Mouse (Mus musculus): ENCODE results near the gene Hdgfl3. TPM values are rescaled to one million over a fixed set of nuclear protein-coding genes. Genes with fewer than 3 reads are reported as not detected.

The Hdgfl3 gene
- 10.8 and 11.0 TPM in 2 replicates for polyA plus RNA-seq (2015; fragmentation: Nextera tagmentation; extraction: Ambion mirVana)

- Histone ChIP-seq H3K4me3 (peak within 1 kb of the TSS; percentile 65), H3K27ac (peak within 1 kb of the TSS; percentile 88), H3K27me3 (peaks cover 17% of the 10 kb centered on the region), H3K4me1 (replicated peaks) (peaks cover 10% of the 10 kb centered on the region), H3K9me3 (replicated peaks) (no peaks in the 10 kb centered on the region), H3K36me3 (no peaks in the 10 kb centered on the region), H3K9ac (peak within 1 kb of the TSS; percentile 88), H3K4me2 (peak within 1 kb of the TSS; percentile 93)
- under 1% methylated on average over 63 of the region's 63 CpGs for WGBS
- peak; percentile 87 for ATAC-seq (replicated peaks; ENCODE audit: insufficient number of reproducible peaks, insufficient read depth, low FRiP score, low read depth)
These were observed at the start of gene Hdgfl3 for GRCm38 (mm10) chr7:81934267-81934745. Gene Hdgfl3, minus strand, starts transcription at chr7:81934473.

GRCm38 (mm10) chr7:81983651-81984050 lies 49.4 kb upstream of the Hdgfl3 start:
- no peak for ATAC-seq (replicated peaks; ENCODE audit: insufficient number of reproducible peaks, insufficient read depth, low FRiP score, low read depth)
- Histone ChIP-seq H3K4me1 (replicated peaks) (no peaks in the 10 kb centered on the region), H3K9me3 (replicated peaks) (no peaks in the 10 kb centered on the region), H3K4me2 (no peak overlapping the region), H3K27ac (no peak overlapping the region), H3K4me3 (no peak overlapping the region), H3K9ac (no peak overlapping the region), H3K27me3 (peaks cover 12% of the 10 kb centered on the region), H3K36me3 (no peaks in the 10 kb centered on the region)
- whole genome bisulfite sequencing, result 63% methylated on average over 6 of the region's 6 CpGs

- no peak for ATAC-seq (replicated peaks; ENCODE audit: insufficient number of reproducible peaks, insufficient read depth, low FRiP score, low read depth)
- Histone ChIP-seq H3K9me3 (replicated peaks) (no peaks in the 10 kb centered on the region), H3K9ac (no peak overlapping the region), H3K27me3 (peaks cover 12% of the 10 kb centered on the region; the same call in 1 of the 2 replicates), H3K27ac (no peak overlapping the region), H3K4me2 (no peak overlapping the region), H3K36me3 (no peaks in the 10 kb centered on the region), H3K4me3 (no peak overlapping the region), H3K4me1 (replicated peaks) (no peaks in the 10 kb centered on the region)
- 65% methylated on average over 8 of the region's 8 CpGs for whole genome bisulfite sequencing
These were observed 44.0 kb upstream of the Hdgfl3 start for GRCm38 (mm10) chr7:81978304-81978703.

- Histone ChIP-seq H3K36me3 (no peaks in the 10 kb centered on the region), H3K9me3 (replicated peaks) (no peaks in the 10 kb centered on the region), H3K4me3 (no peak overlapping the region), H3K4me1 (replicated peaks) (no peaks in the 10 kb centered on the region), H3K4me2 (no peak overlapping the region), H3K27me3 (peaks cover 12% of the 10 kb centered on the region), H3K27ac (no peak overlapping the region), H3K9ac (no peak overlapping the region)
- 91% methylated on average over 10 of the region's 10 CpGs for WGBS
- no peak for ATAC-seq (replicated peaks; ENCODE audit: insufficient number of reproducible peaks, insufficient read depth, low FRiP score, low read depth)
These were observed 40.3 kb upstream of the Hdgfl3 start for GRCm38 (mm10) chr7:81974616-81975015.

- Histone ChIP-seq H3K9me3 (replicated peaks) (no peaks in the 10 kb centered on the region), H3K27ac (no peak overlapping the region), H3K27me3 (peaks cover 12% of the 10 kb centered on the region), H3K9ac (no peak overlapping the region), H3K4me1 (replicated peaks) (no peaks in the 10 kb centered on the region), H3K36me3 (no peaks in the 10 kb centered on the region), H3K4me3 (no peak overlapping the region), H3K4me2 (no peak overlapping the region)
- WGBS, result 86% methylated on average over 12 of the region's 12 CpGs
- no peak for ATAC-seq (replicated peaks; ENCODE audit: insufficient number of reproducible peaks, insufficient read depth, low FRiP score, low read depth)
These were observed 39.7 kb upstream of the Hdgfl3 start for GRCm38 (mm10) chr7:81973939-81974338.

GRCm38 (mm10) chr7:81973339-81973738 lies 39.1 kb upstream of the Hdgfl3 start:
- Histone ChIP-seq H3K4me2 (no peak overlapping the region), H3K9me3 (replicated peaks) (no peaks in the 10 kb centered on the region), H3K27me3 (peaks cover 12% of the 10 kb centered on the region), H3K36me3 (no peaks in the 10 kb centered on the region), H3K27ac (no peak overlapping the region), H3K4me1 (replicated peaks) (no peaks in the 10 kb centered on the region), H3K4me3 (no peak overlapping the region), H3K9ac (no peak overlapping the region)
- 87% methylated on average over 5 of the region's 5 CpGs for WGBS
- ATAC-seq (replicated peaks; ENCODE audit: insufficient number of reproducible peaks, insufficient read depth, low FRiP score, low read depth), result no peak

- Histone ChIP-seq H3K4me1 (replicated peaks) (no peaks in the 10 kb centered on the region), H3K36me3 (no peaks in the 10 kb centered on the region), H3K27ac (no peak overlapping the region), H3K4me2 (no peak overlapping the region), H3K9ac (no peak overlapping the region), H3K9me3 (replicated peaks) (no peaks in the 10 kb centered on the region), H3K4me3 (no peak overlapping the region), H3K27me3 (peaks cover 9% of the 10 kb centered on the region; the same call in 1 of the 2 replicates)
- no peak for ATAC-seq (replicated peaks; ENCODE audit: insufficient number of reproducible peaks, insufficient read depth, low FRiP score, low read depth)
- 40% methylated on average over 6 of the region's 6 CpGs for WGBS
These were observed 34.7 kb upstream of the Hdgfl3 start for GRCm38 (mm10) chr7:81968975-81969374.

GRCm38 (mm10) chr7:81968451-81968850 lies 34.2 kb upstream of the Hdgfl3 start:
- H3K4me3 ChIP-seq, result no peak overlapping the region
- no peak overlapping the region for H3K9ac ChIP-seq

GRCm38 (mm10) chr7:81966195-81966594 lies 31.9 kb upstream of the Hdgfl3 start:
- Histone ChIP-seq H3K9ac (no peak overlapping the region), H3K27ac (no peak overlapping the region), H3K4me2 (no peak overlapping the region), H3K9me3 (replicated peaks) (no peaks in the 10 kb centered on the region), H3K27me3 (peaks cover 3% of the 10 kb centered on the region; the same call in 1 of the 2 replicates), H3K4me1 (replicated peaks) (no peaks in the 10 kb centered on the region), H3K36me3 (no peaks in the 10 kb centered on the region), H3K4me3 (no peak overlapping the region)
- ATAC-seq (replicated peaks; ENCODE audit: insufficient number of reproducible peaks, insufficient read depth, low FRiP score, low read depth), result no peak
- 78% methylated on average over 5 of the region's 5 CpGs for WGBS

More at GRCm38 (mm10) chr7:81968451-81968850, 34.2 kb upstream of the Hdgfl3 start:
- 62% methylated on average over 4 of the region's 4 CpGs for WGBS
- no peaks in the 10 kb centered on the region for H3K9me3 ChIP-seq (replicated peaks)
- H3K4me1 ChIP-seq (replicated peaks), result no peaks in the 10 kb centered on the region
- H3K27ac ChIP-seq, result no peak overlapping the region
- no peak overlapping the region for H3K4me2 ChIP-seq
- peaks cover 4% of the 10 kb centered on the region; the same call in 1 of the 2 replicates for H3K27me3 ChIP-seq
- H3K36me3 ChIP-seq, result no peaks in the 10 kb centered on the region
- no peak for ATAC-seq (replicated peaks; ENCODE audit: insufficient number of reproducible peaks, insufficient read depth, low FRiP score, low read depth)

GRCm38 (mm10) chr7:81959704-81960103 lies 25.4 kb upstream of the Hdgfl3 start:
- Histone ChIP-seq H3K27me3 (peaks cover 10% of the 10 kb centered on the region), H3K4me1 (replicated peaks) (no peaks in the 10 kb centered on the region), H3K9ac (no peak overlapping the region), H3K36me3 (no peaks in the 10 kb centered on the region), H3K27ac (no peak overlapping the region), H3K4me3 (no peak overlapping the region), H3K9me3 (replicated peaks) (no peaks in the 10 kb centered on the region), H3K4me2 (no peak overlapping the region)
- no peak for ATAC-seq (replicated peaks; ENCODE audit: insufficient number of reproducible peaks, insufficient read depth, low FRiP score, low read depth)
- 1% methylated on average over 3 of the region's 3 CpGs for WGBS

- H3K4me3 ChIP-seq, result no peak overlapping the region
- no peak overlapping the region for H3K4me2 ChIP-seq
- H3K27me3 ChIP-seq, result peaks cover 10% of the 10 kb centered on the region
- H3K9me3 ChIP-seq (replicated peaks), result no peaks in the 10 kb centered on the region
- H3K27ac ChIP-seq, result no peak overlapping the region
- no peak overlapping the region for H3K9ac ChIP-seq
- ATAC-seq (replicated peaks; ENCODE audit: insufficient number of reproducible peaks, insufficient read depth, low FRiP score, low read depth), result no peak
- H3K36me3 ChIP-seq, result no peaks in the 10 kb centered on the region
- no peaks in the 10 kb centered on the region for H3K4me1 ChIP-seq (replicated peaks)
These were observed 20.1 kb upstream of the Hdgfl3 start for GRCm38 (mm10) chr7:81954208-81954846.

GRCm38 (mm10) chr7:81950499-81950898 lies 16.2 kb upstream of the Hdgfl3 start:
- no peak overlapping the region for H3K27ac ChIP-seq
- no peaks in the 10 kb centered on the region for H3K9me3 ChIP-seq (replicated peaks)
- H3K9ac ChIP-seq, result no peak overlapping the region
- ATAC-seq (replicated peaks; ENCODE audit: insufficient number of reproducible peaks, insufficient read depth, low FRiP score, low read depth), result no peak
- no peaks in the 10 kb centered on the region for H3K36me3 ChIP-seq
- 62% methylated on average over 2 of the region's 2 CpGs for whole genome bisulfite sequencing
- no peaks in the 10 kb centered on the region for H3K27me3 ChIP-seq
- H3K4me1 ChIP-seq (replicated peaks), result no peaks in the 10 kb centered on the region
- no peak overlapping the region for H3K4me2 ChIP-seq
- no peak overlapping the region for H3K4me3 ChIP-seq
